Mouse (Mus musculus) stomach, embryonic 16.5 days (tissue): Measurements from ENCODE around the gene Fam126a. TPM values are rescaled to one million over a fixed set of nuclear protein-coding genes. Genes with fewer than 3 reads are reported as not detected.

Source experiments
- ATAC-seq: fragments of 200-750 bp; cut with Nextera tagmentation; 2 replicates; pipeline ENCODE4 v1.8.0; 2017; ENCODE audit warnings: moderate number of reproducible peaks, moderate TSS enrichment; ENCODE audit not compliant: insufficient read depth, low FRiP score
- H3K27ac ChIP-seq: fragments of 300-500 bp; sonication (generic); 2 replicates; pipeline ENCODE4 v1.5.1; 2014; ENCODE audit warnings: low read length
- H3K27me3 ChIP-seq: fragments of 300-500 bp; sonication (generic); 2 replicates; pipeline ENCODE4 v1.6.1; 2014; ENCODE audit warnings: low read length, control low read depth, mixed read lengths; ENCODE audit not compliant: control insufficient read depth, insufficient read depth
- H3K36me3 ChIP-seq: fragments of 300-500 bp; sonication (generic); 2 replicates; pipeline ENCODE4 v1.6.1; 2014; ENCODE audit warnings: low read length; ENCODE audit not compliant: control insufficient read depth, insufficient read depth
- H3K4me1 ChIP-seq: fragments of 300-500 bp; sonication (generic); 2 replicates; pipeline ENCODE4 v1.6.1; 2014; ENCODE audit warnings: low read length, control low read depth, mixed read lengths; ENCODE audit not compliant: control insufficient read depth, insufficient read depth
- H3K4me2 ChIP-seq: fragments of 300-500 bp; sonication (generic); 2 replicates; pipeline ENCODE4 v1.6.1; 2014; ENCODE audit warnings: low read depth, low read length, mixed read lengths
- H3K4me3 ChIP-seq: fragments of 300-500 bp; sonication (generic); replicated peaks from 2 replicates; pipeline ENCODE4 v1.5.1; 2014; ENCODE audit warnings: mild to moderate bottlenecking, low read length
- H3K9ac ChIP-seq: fragments of 300-500 bp; sonication (generic); 2 replicates; pipeline ENCODE4 v1.6.1; 2014; ENCODE audit warnings: low read length
- H3K9me3 ChIP-seq: fragments of 300-500 bp; sonication (generic); replicated peaks from 2 replicates; pipeline ENCODE4 v1.6.1; 2016; ENCODE audit warnings: low read length, control low read depth; ENCODE audit not compliant: control insufficient read depth
- WGBS: fragments of 180-500 bp; shearing (Covaris S2); extraction: QIAGEN DNeasy Blood & Tissue Kit; methylation state at CpG from one replicate; pipeline ENCODE4 v1.1.7; 2014; 5-methylcytosine and 5-hydroxymethylcytosine counted together
- polyA plus RNA-seq: library from polyadenylated mRNA; unstranded; fragments of >200 nt; fragmentation: Nextera tagmentation; extraction: Ambion mirVana; gene quantifications from 2 replicates; pipeline ENCODE4 v1.2.1, GENCODE M21; 2015

Gene Fam126a
- polyA plus RNA-seq, 1 experiment from 2014 or later = 19.1 TPM

GRCm38 (mm10) chr5:24029946-24030578 is 428 bp downstream of the Fam126a start:
- WGBS = under 1% methylated on average over 73 of the region's 73 CpGs
- Histone ChIP-seq H3K4me2 (peak overlapping the region; percentile 87), H3K27ac (peak overlapping the region; percentile 76), H3K4me3 (peak overlapping the region; percentile 86), H3K9ac (peak overlapping the region; percentile 89), H3K4me1 (0 out of 2 replicates have a peak, but pooled peaks cover 5% of the 10 kb centered on the region), H3K36me3 (no peaks in the 10 kb centered on the region), H3K27me3 (no peaks in the 10 kb centered on the region), H3K9me3 (no peaks in the 10 kb centered on the region)
- ATAC-seq = peak; percentile 54

- WGBS = 3% methylated on average over 11 of the region's 11 CpGs
- no peaks in the 10 kb centered on the region for H3K9me3 ChIP-seq
- H3K4me2 ChIP-seq = peak overlapping the region; percentile 87
- H3K4me1 ChIP-seq = 0 out of 2 replicates have a peak, but pooled peaks cover 8% of the 10 kb centered on the region
- peak overlapping the region; percentile 86 for H3K4me3 ChIP-seq
- peak overlapping the region; percentile 89 for H3K9ac ChIP-seq
- no peaks in the 10 kb centered on the region for H3K36me3 ChIP-seq
- 0 out of 2 replicates have a peak, but pooled peaks have one; percentile 27 for ATAC-seq
- no peak overlapping the region for H3K27ac ChIP-seq
- H3K27me3 ChIP-seq = no peaks in the 10 kb centered on the region
Measured at GRCm38 (mm10) chr5:24029331-24029771, 1.1 kb downstream of the Fam126a start.

GRCm38 (mm10) chr5:24024957-24025356 is 5.5 kb downstream of the Fam126a start:
- no peak overlapping the region for H3K9ac ChIP-seq
- no peaks in the 10 kb centered on the region for H3K27me3 ChIP-seq
- no peak overlapping the region for H3K4me3 ChIP-seq
- 0 out of 2 replicates have a peak, but pooled peaks cover 8% of the 10 kb centered on the region for H3K4me1 ChIP-seq
- no peaks in the 10 kb centered on the region for H3K9me3 ChIP-seq
- ATAC-seq = no peak
- WGBS = 47% methylated on average over 3 of the region's 3 CpGs
- no peak overlapping the region for H3K4me2 ChIP-seq
- no peaks in the 10 kb centered on the region for H3K36me3 ChIP-seq
- H3K27ac ChIP-seq = no peak overlapping the region

- H3K4me2 ChIP-seq = no peak overlapping the region
- no peaks in the 10 kb centered on the region for H3K9me3 ChIP-seq
- no peak overlapping the region for H3K9ac ChIP-seq
- no peaks in the 10 kb centered on the region for H3K27me3 ChIP-seq
- H3K27ac ChIP-seq = no peak overlapping the region
- 0 out of 2 replicates have a peak, but pooled peaks cover 4% of the 10 kb centered on the region for H3K4me1 ChIP-seq
- 96% methylated on average over 2 of the region's 2 CpGs for WGBS
- H3K4me3 ChIP-seq = no peak overlapping the region
- no peak for ATAC-seq
- H3K36me3 ChIP-seq = no peaks in the 10 kb centered on the region
Measured at GRCm38 (mm10) chr5:24023226-24023625, 7.3 kb downstream of the Fam126a start.

- Histone ChIP-seq H3K27me3 (no peaks in the 10 kb centered on the region), H3K36me3 (no peaks in the 10 kb centered on the region), H3K4me2 (no peak overlapping the region), H3K9ac (no peak overlapping the region), H3K27ac (no peak overlapping the region), H3K4me3 (no peak overlapping the region), H3K9me3 (no peaks in the 10 kb centered on the region), H3K4me1 (0 out of 2 replicates have a peak, but pooled peaks cover 4% of the 10 kb centered on the region)
- 75% methylated on average over 5 of the region's 5 CpGs for WGBS
- no peak for ATAC-seq
Measured at GRCm38 (mm10) chr5:24021683-24022082, 8.8 kb downstream of the Fam126a start.

GRCm38 (mm10) chr5:24020380-24020779 is 10.1 kb downstream of the Fam126a start:
- Histone ChIP-seq H3K4me2 (no peak overlapping the region), H3K27ac (no peak overlapping the region), H3K4me1 (0 out of 2 replicates have a peak, but pooled peaks cover 4% of the 10 kb centered on the region), H3K9me3 (no peaks in the 10 kb centered on the region), H3K36me3 (no peaks in the 10 kb centered on the region), H3K27me3 (no peaks in the 10 kb centered on the region), H3K9ac (no peak overlapping the region), H3K4me3 (no peak overlapping the region)
- WGBS = 80% methylated on average over 4 of the region's 4 CpGs
- no peak for ATAC-seq

- Histone ChIP-seq H3K9me3 (no peaks in the 10 kb centered on the region), H3K4me2 (no peak overlapping the region), H3K36me3 (no peaks in the 10 kb centered on the region), H3K27me3 (no peaks in the 10 kb centered on the region), H3K4me3 (no peak overlapping the region), H3K9ac (no peak overlapping the region), H3K4me1 (no peaks in the 10 kb centered on the region), H3K27ac (no peak overlapping the region)
- no peak for ATAC-seq
- WGBS = 79% methylated on average over 7 of the region's 7 CpGs
Measured at GRCm38 (mm10) chr5:24019341-24020185, 10.9 kb downstream of the Fam126a start.

- no peaks in the 10 kb centered on the region for H3K9me3 ChIP-seq
- no peak overlapping the region for H3K4me2 ChIP-seq
- no peaks in the 10 kb centered on the region for H3K36me3 ChIP-seq
- no peaks in the 10 kb centered on the region for H3K27me3 ChIP-seq
- H3K4me1 ChIP-seq = no peaks in the 10 kb centered on the region
- no peak overlapping the region for H3K9ac ChIP-seq
- 77% methylated on average over 7 of the region's 7 CpGs for WGBS
- ATAC-seq = no peak
- no peak overlapping the region for H3K4me3 ChIP-seq
- H3K27ac ChIP-seq = no peak overlapping the region
Measured at GRCm38 (mm10) chr5:24018621-24019261, 11.7 kb downstream of the Fam126a start.

- Histone ChIP-seq H3K4me1 (no peaks in the 10 kb centered on the region), H3K36me3 (no peaks in the 10 kb centered on the region), H3K9me3 (no peaks in the 10 kb centered on the region), H3K4me2 (no peak overlapping the region), H3K27me3 (no peaks in the 10 kb centered on the region), H3K4me3 (no peak overlapping the region), H3K9ac (no peak overlapping the region), H3K27ac (no peak overlapping the region)
- ATAC-seq = no peak
- WGBS = 97% methylated on average over 1 of the region's 1 CpGs
Measured at GRCm38 (mm10) chr5:24016912-24017311, 13.6 kb downstream of the Fam126a start.
